Mouse (Mus musculus): ENCODE results near the gene Ptgs2.

GRCm38 (mm10) chr1:150106736-150107135 is 6.9 kb downstream of the Ptgs2 start:
- no peak for TF ChIP-seq CTCF (IDR thresholded peaks at IDR 0.05; ENCODE audit: low read depth)
- no peak for TF ChIP-seq EP300 (IDR thresholded peaks at IDR 0.05; ENCODE audit: low read depth)
